Mouse (Mus musculus): ENCODE results near the gene Wwc1.

Gene Wwc1

GRCm38 (mm10) chr11:35933402-35934085 lies 46.8 kb downstream of the Wwc1 start:
- no peak for DNase-seq (ENCODE audit: low spot score)

GRCm38 (mm10) chr11:35932121-35932885 lies 48.0 kb downstream of the Wwc1 start:
- no peak for DNase-seq (ENCODE audit: low spot score)

- no peak for DNase-seq (ENCODE audit: low spot score)
Observed at GRCm38 (mm10) chr11:35930511-35931060, 49.7 kb downstream of the Wwc1 start.

GRCm38 (mm10) chr11:35928453-35928852 lies 51.9 kb downstream of the Wwc1 start:
- no peak for DNase-seq (ENCODE audit: low spot score)

GRCm38 (mm10) chr11:35927309-35927708 lies 53.0 kb downstream of the Wwc1 start:
- no peak for DNase-seq (ENCODE audit: low spot score)

- DNase-seq (ENCODE audit: low spot score): no peak
Observed at GRCm38 (mm10) chr11:35925592-35925991, 54.7 kb downstream of the Wwc1 start.

GRCm38 (mm10) chr11:35922205-35922873 lies 58.0 kb downstream of the Wwc1 start:
- DNase-seq (ENCODE audit: low spot score): no peak

GRCm38 (mm10) chr11:35920776-35921175 lies 59.6 kb downstream of the Wwc1 start:
- DNase-seq (ENCODE audit: low spot score): no peak

GRCm38 (mm10) chr11:35919856-35920503 lies 60.3 kb downstream of the Wwc1 start:
- no peak for DNase-seq (ENCODE audit: low spot score)

GRCm38 (mm10) chr11:35919383-35919782 lies 60.9 kb downstream of the Wwc1 start:
- DNase-seq (ENCODE audit: low spot score): no peak

- DNase-seq (ENCODE audit: low spot score): no peak
Observed at GRCm38 (mm10) chr11:35916466-35917185, 63.7 kb downstream of the Wwc1 start.

- no peak for DNase-seq (ENCODE audit: low spot score)
Observed at GRCm38 (mm10) chr11:35915546-35915945, 64.8 kb downstream of the Wwc1 start.

GRCm38 (mm10) chr11:35913418-35914044 lies 66.8 kb downstream of the Wwc1 start:
- no peak for DNase-seq (ENCODE audit: low spot score)

- no peak for DNase-seq (ENCODE audit: low spot score)
Observed at GRCm38 (mm10) chr11:35904955-35905550, 75.3 kb downstream of the Wwc1 start.

- no peak for DNase-seq (ENCODE audit: low spot score)
Observed at GRCm38 (mm10) chr11:35903079-35903478, 77.2 kb downstream of the Wwc1 start.

GRCm38 (mm10) chr11:35899946-35900345 lies 80.4 kb downstream of the Wwc1 start:
- no peak for DNase-seq (ENCODE audit: low spot score)

GRCm38 (mm10) chr11:35893454-35893853 lies 86.9 kb downstream of the Wwc1 start:
- DNase-seq (ENCODE audit: low spot score): no peak

GRCm38 (mm10) chr11:35893018-35893421 lies 87.3 kb downstream of the Wwc1 start:
- DNase-seq (ENCODE audit: low spot score): no peak

GRCm38 (mm10) chr11:35892293-35892692 lies 88.0 kb downstream of the Wwc1 start:
- DNase-seq (ENCODE audit: low spot score): no peak

- no peak for DNase-seq (ENCODE audit: low spot score)
Observed at GRCm38 (mm10) chr11:35888790-35889189, 91.5 kb downstream of the Wwc1 start.

- no peak for DNase-seq (ENCODE audit: low spot score)
Observed at GRCm38 (mm10) chr11:35882777-35883176, 97.5 kb downstream of the Wwc1 start.

Data from spleen, adult 12 weeks (tissue).